Mouse (Mus musculus) megakaryocyte, adult 5-6 weeks (primary cell): Measurements from ENCODE around the gene Wdfy2. TPM values are rescaled to one million over a fixed set of nuclear protein-coding genes. Genes with fewer than 3 reads are reported as not detected.

Experiments used
- ATAC-seq: 2 replicates; pipeline ENCODE4 v1.8.0; 2016; ENCODE audit warnings: mild to moderate bottlenecking, inconsistent platforms; ENCODE audit not compliant: poor library complexity, severe bottlenecking
- total RNA-seq, 2 experiments: library from RNA; stranded (forward) in 1 of 2; stranded (reverse) in 1 of 2; fragments of 153-499, 151-499 nt in 1 of 2; fragments of 221-1000, 200-1000 nt in 1 of 2; gene quantifications; 2 replicates each; pipeline versions ENCODE4 v1.2.3 to v1.2.4; 2015 to 2017

Gene Wdfy2
- total RNA-seq, 2 experiments from 2014 or later = 35.4 to 45.7 TPM

- ATAC-seq = peak; percentile 18
These were observed 5.0 kb downstream of the Wdfy2 start for GRCm38 (mm10) chr14:62842495-62842894.

GRCm38 (mm10) chr14:62842976-62843375 is 5.5 kb downstream of the Wdfy2 start:
- ATAC-seq = no peak

- no peak for ATAC-seq
These were observed 6.7 kb downstream of the Wdfy2 start for GRCm38 (mm10) chr14:62844226-62844625.

DNA sequence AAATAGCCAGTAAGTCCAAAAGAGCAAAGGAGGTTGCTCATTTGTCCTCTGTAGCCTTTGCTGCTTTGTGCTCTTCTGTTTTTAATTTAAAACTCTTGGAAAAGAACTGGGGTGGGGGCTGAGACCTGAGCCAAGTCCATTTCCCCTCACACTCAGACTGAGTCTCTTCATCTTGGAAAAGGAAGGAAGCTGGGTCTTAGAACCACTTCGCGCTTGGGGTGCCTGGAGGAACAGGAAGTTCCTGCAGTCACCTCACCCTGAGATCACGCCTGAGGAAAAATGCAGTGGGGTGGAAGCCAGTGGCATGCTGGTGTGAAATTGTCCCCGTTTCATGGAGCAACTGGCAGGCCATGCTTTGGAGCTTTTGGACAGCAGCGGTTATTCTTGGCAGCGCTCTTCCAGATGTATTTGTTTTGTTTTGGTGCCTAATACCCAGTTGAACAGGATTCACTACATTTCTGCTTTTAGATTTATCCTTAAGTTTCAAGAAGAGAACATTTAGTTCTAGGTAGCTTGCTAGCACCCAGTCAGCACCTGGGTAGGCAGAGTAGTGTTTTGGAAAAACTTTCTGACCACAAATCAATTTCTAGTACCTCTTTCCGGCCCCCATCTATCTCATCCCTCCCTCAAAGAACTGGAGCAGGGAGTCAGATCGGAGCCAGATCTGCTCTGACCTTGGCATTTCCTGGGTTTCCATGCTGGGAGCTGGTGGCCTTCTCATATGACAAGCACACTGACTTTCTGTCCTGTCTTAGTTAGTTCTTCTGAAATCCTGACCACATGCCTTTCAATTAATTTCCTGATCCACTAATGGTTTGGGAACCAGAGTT is 7.7 kb downstream of the Wdfy2 start:
- ATAC-seq = peak; percentile 75

- no peak for ATAC-seq
These were observed 13.5 kb downstream of the Wdfy2 start for GRCm38 (mm10) chr14:62850980-62851379.

- no peak for ATAC-seq
These were observed 15.4 kb downstream of the Wdfy2 start for GRCm38 (mm10) chr14:62852840-62853239.

- ATAC-seq = no peak
These were observed 17.8 kb downstream of the Wdfy2 start for GRCm38 (mm10) chr14:62855077-62855835.

- no peak for ATAC-seq
These were observed 18.4 kb downstream of the Wdfy2 start for GRCm38 (mm10) chr14:62855863-62856262.

GRCm38 (mm10) chr14:62856490-62856889 is 19.0 kb downstream of the Wdfy2 start:
- no peak for ATAC-seq

GRCm38 (mm10) chr14:62857879-62858278 is 20.4 kb downstream of the Wdfy2 start:
- peak; percentile 10; the same call in 1 of the 2 replicates for ATAC-seq

DNA sequence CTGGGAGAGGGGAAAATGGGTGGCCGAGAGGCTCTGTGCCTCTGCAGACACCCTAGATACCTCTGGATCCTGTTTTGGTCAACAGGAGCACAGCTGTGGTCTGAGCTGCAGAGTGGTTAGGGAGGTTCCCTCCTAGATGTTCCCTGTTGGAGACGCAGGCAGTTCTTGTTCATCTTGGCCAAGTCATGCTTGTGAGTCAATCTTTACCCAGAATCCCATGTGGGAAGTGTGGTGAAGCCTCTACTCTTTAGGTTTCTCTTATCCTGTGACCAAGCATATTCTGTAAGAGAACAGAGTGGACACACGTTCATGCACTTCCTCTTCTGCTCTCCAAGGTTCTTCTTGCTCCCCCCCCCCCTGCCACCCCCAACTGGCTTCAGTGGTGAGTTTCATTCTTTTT is 20.8 kb downstream of the Wdfy2 start:
- peak; percentile 98 for ATAC-seq

DNA sequence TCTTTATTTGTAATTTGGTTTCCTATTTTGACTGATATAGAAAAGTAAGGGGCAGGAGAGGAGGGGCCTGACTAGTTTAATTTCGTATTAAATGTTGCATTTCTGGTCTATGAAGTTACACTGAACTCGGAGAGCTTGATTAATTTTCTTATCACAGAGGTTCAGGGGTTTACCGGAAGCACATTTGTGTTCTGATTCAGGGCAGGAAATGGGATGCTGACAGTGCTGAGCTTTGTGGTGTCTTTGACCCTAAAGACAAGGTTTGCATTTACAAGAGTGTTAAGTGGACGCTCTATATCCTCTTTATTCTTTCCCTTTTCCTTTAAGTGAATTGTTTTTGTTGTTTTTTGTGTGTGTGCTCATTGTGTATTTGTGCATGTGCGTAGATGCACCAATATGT is 25.1 kb downstream of the Wdfy2 start:
- ATAC-seq = no peak

DNA sequence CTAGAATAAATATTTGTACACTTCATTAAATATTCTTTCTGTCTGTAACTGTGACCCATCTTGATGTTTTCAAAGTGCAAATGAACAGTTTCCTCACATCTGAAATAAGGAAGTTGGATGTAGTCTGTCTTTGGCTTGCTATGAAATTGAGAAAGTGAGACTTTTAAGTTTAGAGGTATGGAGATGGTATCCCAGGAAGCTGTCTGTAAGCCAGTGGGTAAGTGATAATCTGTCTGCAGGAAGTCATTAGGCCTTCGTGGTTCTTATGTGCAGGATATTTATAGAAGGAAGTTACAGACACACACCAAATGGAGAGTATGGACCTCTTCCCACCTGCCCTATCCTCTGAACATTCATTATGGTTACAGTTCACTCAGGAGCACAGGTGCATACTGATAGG is 26.8 kb downstream of the Wdfy2 start:
- ATAC-seq = peak; percentile 49

DNA sequence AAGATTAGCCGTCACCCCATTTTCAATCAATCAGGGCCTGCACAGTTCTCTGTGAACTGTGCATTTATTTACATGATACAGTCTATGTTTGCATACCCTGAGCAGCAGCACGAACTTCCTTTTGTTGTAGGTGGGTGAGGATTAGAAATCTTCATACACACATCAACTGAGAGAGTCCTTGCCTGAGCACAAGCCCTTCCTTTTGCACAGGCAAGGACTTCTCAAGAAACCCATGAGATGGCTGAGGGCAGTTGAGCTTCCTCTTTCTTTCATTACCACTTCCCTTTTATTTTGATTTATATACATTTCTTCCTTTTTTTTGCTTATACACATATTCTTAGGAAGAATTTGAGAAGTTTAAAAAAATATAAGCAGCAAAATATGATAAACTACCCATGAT is 27.9 kb downstream of the Wdfy2 start:
- ATAC-seq = peak; percentile 87

DNA sequence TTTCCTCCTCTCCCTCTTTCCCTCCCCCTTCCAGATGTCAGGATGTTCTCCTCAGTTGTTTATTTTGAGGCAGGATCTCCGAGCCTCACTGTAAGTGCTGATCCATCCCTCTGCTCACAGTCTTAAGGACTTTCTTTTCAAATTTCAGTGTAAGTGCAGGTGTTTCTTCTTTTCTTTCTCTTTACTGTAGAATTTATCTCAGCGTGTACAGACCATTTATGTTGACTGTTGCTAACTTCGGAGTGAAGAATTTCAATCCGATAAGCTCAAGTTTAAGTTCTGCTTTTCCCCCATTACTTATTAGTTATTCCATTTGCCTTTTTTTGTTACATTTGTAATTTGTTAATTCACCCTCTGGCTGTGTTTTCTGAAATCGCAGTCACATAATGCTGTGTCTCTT is 29.6 kb downstream of the Wdfy2 start:
- no peak for ATAC-seq

DNA sequence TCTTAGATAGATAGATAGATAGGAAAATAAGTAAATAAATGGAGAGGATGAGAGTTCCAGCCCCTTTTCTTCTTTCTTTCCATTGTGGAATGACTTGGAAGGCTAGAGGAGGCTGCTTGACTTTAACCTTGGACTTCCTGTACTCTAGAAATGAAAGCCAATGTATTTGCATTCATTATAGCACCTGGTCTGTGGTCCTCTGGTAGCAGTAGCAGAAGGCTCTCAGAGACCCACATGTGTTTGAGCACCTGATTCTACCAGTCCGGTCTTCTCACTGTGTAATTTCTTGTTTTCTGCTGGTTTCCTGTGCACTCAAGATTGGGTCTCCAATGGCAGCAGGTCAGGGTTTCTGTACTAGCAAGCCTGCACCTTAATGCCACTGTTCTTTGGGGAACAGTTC is 30.1 kb downstream of the Wdfy2 start:
- no peak for ATAC-seq

GRCm38 (mm10) chr14:62868254-62868653 is 30.8 kb downstream of the Wdfy2 start:
- no peak for ATAC-seq

DNA sequence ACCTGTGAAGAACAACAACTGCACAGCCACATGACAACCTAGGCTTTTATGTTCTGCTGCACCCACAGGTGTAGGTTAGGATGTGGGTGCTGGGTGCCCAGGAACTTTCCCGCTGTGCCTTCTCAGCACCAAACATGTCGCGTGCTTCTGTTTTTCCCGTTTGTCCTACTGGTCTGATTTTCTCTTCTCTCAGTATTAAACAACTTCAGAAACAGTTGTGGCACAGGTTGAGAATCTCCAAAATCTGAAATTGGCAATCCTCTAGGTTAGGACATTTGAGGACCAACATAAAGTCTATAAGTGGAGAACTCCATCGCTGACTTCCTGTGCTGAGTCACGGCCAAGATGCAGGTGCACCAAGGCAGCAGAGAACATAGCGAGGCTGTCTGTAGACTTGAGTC is 32.8 kb downstream of the Wdfy2 start:
- ATAC-seq = no peak

DNA sequence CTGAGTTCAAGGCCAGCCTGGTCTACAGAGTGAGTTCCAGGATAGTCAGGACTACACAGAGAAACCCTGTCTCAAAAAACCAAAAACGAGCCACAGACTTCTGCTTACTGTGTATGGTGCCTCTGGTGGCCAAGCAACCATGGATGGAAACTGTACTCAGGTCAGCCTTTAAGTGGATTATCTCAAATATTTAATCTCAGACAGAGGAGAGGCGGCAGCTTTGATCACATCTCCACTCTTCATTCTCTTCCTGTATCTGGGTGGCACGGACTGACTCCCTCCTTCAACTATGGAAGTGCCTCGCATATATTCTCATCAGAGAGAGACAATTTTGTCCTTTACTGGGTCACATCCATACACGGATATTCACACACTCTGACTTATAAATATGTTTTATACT is 34.0 kb downstream of the Wdfy2 start:
- ATAC-seq = no peak

GRCm38 (mm10) chr14:62871932-62872331 is 34.5 kb downstream of the Wdfy2 start:
- ATAC-seq = no peak

DNA sequence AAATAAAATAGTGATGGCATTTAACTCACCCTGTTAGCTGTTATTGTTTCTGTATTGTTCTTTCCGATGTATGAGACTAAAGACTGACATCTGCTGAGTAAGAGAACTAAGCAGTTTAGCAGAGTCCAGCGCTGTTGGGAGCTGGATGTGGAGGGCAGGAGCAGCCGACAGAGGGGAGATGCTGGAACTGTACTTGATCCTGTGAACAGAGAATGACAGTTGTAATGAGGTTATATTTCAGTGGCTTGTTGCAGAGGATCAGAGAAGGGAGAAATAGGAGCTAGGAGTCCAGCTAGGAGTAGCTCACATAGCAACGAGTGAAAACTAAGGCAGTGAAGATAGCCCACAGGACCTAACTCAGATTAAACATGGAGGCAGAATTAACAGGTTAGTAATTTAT is 36.3 kb downstream of the Wdfy2 start:
- no peak for ATAC-seq

DNA sequence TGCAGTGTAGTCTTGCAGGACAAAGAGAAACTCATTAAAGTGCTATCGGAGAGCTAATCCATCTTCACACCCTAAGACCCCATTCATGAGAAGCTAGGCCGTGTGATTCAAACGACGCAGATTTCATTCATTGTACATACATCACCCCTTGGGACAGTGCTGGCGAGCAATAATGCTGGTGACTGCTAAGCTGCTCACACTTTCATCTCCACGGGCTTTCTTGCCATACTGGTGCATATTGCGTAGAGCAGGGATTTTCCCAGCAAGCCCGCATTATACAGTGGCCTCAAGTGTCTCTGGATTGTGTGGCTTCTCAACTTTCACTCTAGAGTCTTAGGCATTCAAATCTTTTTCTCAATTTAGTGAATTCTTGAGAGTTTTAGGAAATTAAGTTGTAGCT is 36.9 kb downstream of the Wdfy2 start:
- ATAC-seq = no peak
